ENCODE assay signal across 8 mouse cellular contexts in the genomic region with DNA sequence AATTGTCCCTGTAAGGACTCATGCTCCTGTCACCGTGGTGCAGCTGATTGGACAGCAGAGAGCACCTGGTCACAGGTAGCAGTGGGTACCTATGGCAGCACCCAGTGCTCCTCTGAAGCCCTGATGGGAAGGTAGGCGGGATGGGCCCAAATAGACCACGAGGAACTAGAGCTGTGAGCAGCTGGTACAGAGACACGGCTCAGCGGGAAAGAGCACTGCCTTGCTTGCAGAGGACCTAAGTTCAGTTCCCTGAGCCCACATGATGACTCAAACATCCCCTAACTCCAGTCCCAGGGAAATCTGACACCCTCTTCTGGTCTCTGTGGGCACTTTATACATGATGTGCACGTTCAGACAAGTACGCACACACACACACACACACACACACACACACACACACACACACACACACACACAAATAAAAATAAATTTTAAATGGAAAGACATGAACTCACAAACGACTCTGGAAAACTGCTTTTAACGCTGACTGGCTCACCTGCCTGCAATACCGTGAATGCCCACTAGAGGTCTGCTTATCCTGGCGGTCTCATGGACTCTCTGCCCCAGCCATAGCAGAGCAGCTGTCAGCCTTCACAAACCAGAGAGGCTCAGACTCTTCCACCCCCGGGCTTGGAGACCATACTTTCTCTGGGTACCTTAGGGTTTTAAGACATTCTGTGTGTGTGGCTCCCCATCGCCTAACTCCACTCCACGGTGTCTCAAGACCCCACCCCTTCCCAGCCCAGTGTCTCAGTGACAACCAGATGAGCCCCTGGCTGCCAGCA. TPM values are rescaled to one million over a fixed set of nuclear protein-coding genes. Genes with fewer than 3 reads are reported as not detected.
DNase-seq lines count a peak whose midpoint lies in the region; ATAC-seq and TF ChIP-seq lines count a peak whose summit lies in the region.

No protein-coding gene starts in this region.

- no peaks in the 10 kb centered on the region for H3K27me3 ChIP-seq in midbrain, embryonic 10.5 days (ENCODE audit: low read depth, poor library complexity, severe bottlenecking)
- no peaks in the 10 kb centered on the region for H3K27me3 ChIP-seq in midbrain, embryonic 16.5 days (ENCODE audit: control insufficient read depth, insufficient read depth, low read depth, low read length)
- H3K27me3 ChIP-seq in kidney, adult 2 months (replicated peaks; ENCODE audit: control insufficient read depth, insufficient read depth, low read length), result no peaks in the 10 kb centered on the region
- H3K27me3 ChIP-seq in liver, embryonic 11.5 days (replicated peaks; ENCODE audit: control insufficient read depth, insufficient read depth, low read length), result no peaks in the 10 kb centered on the region
- no peaks in the 10 kb centered on the region for H3K27me3 ChIP-seq in stomach, embryonic 14.5 days (ENCODE audit: control insufficient read depth, insufficient read depth, low read length)

- TF ChIP-seq POLR2A in kidney, adult 2 months (IDR thresholded peaks at IDR 0.05; ENCODE audit: low read depth, low read length), result no peak

- peak; percentile 89 for TF ChIP-seq CTCF in kidney, adult 2 months (conservative IDR thresholded peaks at IDR 0.05; ENCODE audit: insufficient read depth, insufficient read length, low read depth, low read length)

- H3K27ac ChIP-seq in midbrain, embryonic 10.5 days (replicated peaks), result no peak overlapping the region
- no peak overlapping the region; the same call in 1 of the 2 replicates for H3K27ac ChIP-seq in midbrain, embryonic 16.5 days (ENCODE audit: low read length)
- H3K27ac ChIP-seq in kidney, adult 2 months (ENCODE audit: insufficient read depth, low read depth, low read length), result no peak overlapping the region
- 0 out of 2 replicates have a peak overlapping the region, but pooled peaks have one; percentile 3 for H3K27ac ChIP-seq in liver, embryonic 11.5 days (ENCODE audit: low read depth, low read length)
- H3K27ac ChIP-seq in stomach, embryonic 14.5 days (ENCODE audit: low read length), result 0 out of 2 replicates have a peak overlapping the region, but pooled peaks have one; percentile 16

- H3K9ac ChIP-seq in midbrain, embryonic 16.5 days (ENCODE audit: low read depth, low read length), result no peak overlapping the region
- H3K9ac ChIP-seq in liver, embryonic 11.5 days (ENCODE audit: low read depth, low read length), result no peak overlapping the region; the same call in 1 of the 2 replicates
- no peak overlapping the region for H3K9ac ChIP-seq in stomach, embryonic 14.5 days (replicated peaks; ENCODE audit: low read depth, low read length)

- H3K4me3 ChIP-seq in midbrain, embryonic 10.5 days, result no peak overlapping the region
- no peak overlapping the region for H3K4me3 ChIP-seq in midbrain, embryonic 16.5 days (ENCODE audit: low read depth, low read length)
- H3K4me3 ChIP-seq in kidney, adult 2 months (ENCODE audit: insufficient read depth, low read depth, low read length), result no peak overlapping the region
- H3K4me3 ChIP-seq in liver, embryonic 11.5 days (ENCODE audit: low read depth, low read length), result no peak overlapping the region
- H3K4me3 ChIP-seq in stomach, embryonic 14.5 days (ENCODE audit: low read depth, low read length), result no peak overlapping the region

- no peak for ATAC-seq in midbrain, embryonic 16.5 days
- 0 out of 2 replicates have a peak, but pooled peaks have one; percentile 18 for ATAC-seq in granulocyte monocyte progenitor cell, adult 5-6 weeks (replicated peaks; ENCODE audit: poor library complexity, severe bottlenecking)
- ATAC-seq in liver, embryonic 11.5 days (replicated peaks; ENCODE audit: low FRiP score), result peak; percentile 71
- peak; percentile 56; the same call in 1 of the 2 replicates for ATAC-seq in stomach, embryonic 14.5 days (ENCODE audit: insufficient number of reproducible peaks, insufficient read depth, low FRiP score, low read depth)

- DNase-seq in midbrain, embryonic 10.5 days (ENCODE audit: low spot score), result peak; percentile 83
- peak; percentile 72 for DNase-seq in embryo, embryonic 11.5 days (ENCODE audit: low read depth, low spot score)
- DNase-seq in kidney, adult 2 months, result peak; percentile 81
- DNase-seq in liver, embryonic 11.5 days (ENCODE audit: low spot score), result peak; percentile 77
- DNase-seq in neural tube, embryonic 10.5 days (ENCODE audit: extremely low spot score, low spot score), result peak; percentile 87

- 23% methylated on average over 14 of the region's 14 CpGs for WGBS in midbrain, embryonic 10.5 days
- 23% methylated on average over 14 of the region's 14 CpGs for WGBS in midbrain, embryonic 16.5 days
- 27% methylated on average over 14 of the region's 14 CpGs for WGBS in kidney, adult 2 months
- 20% methylated on average over 14 of the region's 14 CpGs for WGBS in liver, embryonic 11.5 days
- WGBS in stomach, embryonic 14.5 days, result 23% methylated on average over 14 of the region's 14 CpGs

- peaks cover 19% of the 10 kb centered on the region for H3K4me1 ChIP-seq in midbrain, embryonic 10.5 days
- peaks cover 7% of the 10 kb centered on the region for H3K4me1 ChIP-seq in midbrain, embryonic 16.5 days (ENCODE audit: control insufficient read depth, insufficient read depth, low read length)
- H3K4me1 ChIP-seq in kidney, adult 2 months (ENCODE audit: control insufficient read depth, insufficient read depth, low read length), result peaks cover 8% of the 10 kb centered on the region; the same call in 1 of the 2 replicates
- H3K4me1 ChIP-seq in liver, embryonic 11.5 days (replicated peaks; ENCODE audit: control insufficient read depth, insufficient read depth, low read length), result peaks cover 11% of the 10 kb centered on the region
- peaks cover 15% of the 10 kb centered on the region; the same call in 1 of the 2 replicates for H3K4me1 ChIP-seq in stomach, embryonic 14.5 days (ENCODE audit: control insufficient read depth, insufficient read depth, low read length)

- H3K36me3 ChIP-seq in midbrain, embryonic 10.5 days, result no peaks in the 10 kb centered on the region
- H3K36me3 ChIP-seq in midbrain, embryonic 16.5 days (ENCODE audit: control insufficient read depth, insufficient read depth, low read length), result no peaks in the 10 kb centered on the region
- H3K36me3 ChIP-seq in kidney, adult 2 months (ENCODE audit: control insufficient read depth, insufficient read depth, low read length), result no peaks in the 10 kb centered on the region
- no peaks in the 10 kb centered on the region for H3K36me3 ChIP-seq in liver, embryonic 11.5 days (ENCODE audit: control insufficient read depth, insufficient read depth, low read length)
- H3K36me3 ChIP-seq in stomach, embryonic 14.5 days (ENCODE audit: control insufficient read depth, insufficient read depth, low read length), result no peaks in the 10 kb centered on the region

- no peaks in the 10 kb centered on the region for H3K9me3 ChIP-seq in midbrain, embryonic 10.5 days (replicated peaks)
- H3K9me3 ChIP-seq in midbrain, embryonic 16.5 days (replicated peaks; ENCODE audit: control insufficient read depth, low read length, poor library complexity, severe bottlenecking), result no peaks in the 10 kb centered on the region
- no peaks in the 10 kb centered on the region for H3K9me3 ChIP-seq in liver, embryonic 11.5 days (ENCODE audit: control insufficient read depth, low read length)
- no peaks in the 10 kb centered on the region for H3K9me3 ChIP-seq in stomach, embryonic 14.5 days (ENCODE audit: control insufficient read depth, low read depth, low read length)

- no peak overlapping the region for H3K4me2 ChIP-seq in midbrain, embryonic 16.5 days (ENCODE audit: low read length)
- peak overlapping the region; percentile 58 for H3K4me2 ChIP-seq in liver, embryonic 11.5 days
- no peak overlapping the region for H3K4me2 ChIP-seq in stomach, embryonic 14.5 days (replicated peaks; ENCODE audit: low read depth, low read length)

RNA-seq across cellular contexts. Expression of a gene that starts 1.6 kb away (rescaled TPM):
- 5.8 and 9.7 TPM in 2 replicates for polyA plus RNA-seq in midbrain, embryonic 10.5 days (2016; fragmentation: Nextera tagmentation; extraction: Ambion mirVana)
- polyA plus RNA-seq in midbrain, embryonic 16.5 days (2015; fragmentation: Nextera tagmentation; extraction: Ambion mirVana), result 5.1 and 5.2 TPM in 2 replicates
- total RNA-seq in granulocyte monocyte progenitor cell, adult 5-6 weeks (2014; fragmentation: Nextera tagmentation), result 0.30 TPM in 1 of 2 replicates, not detected in the other
- 0.13 and 0.52 TPM in 2 replicates for total RNA-seq in granulocyte monocyte progenitor cell, adult 5-6 weeks (2017)
- 36.3 and 45.2 TPM in 2 replicates for polyA plus RNA-seq in kidney, adult 2 months (2012; rRNA removed)
- 0.92 and 0.97 TPM in 2 replicates for polyA plus RNA-seq in liver, embryonic 11.5 days (2014; fragmentation: Nextera tagmentation; extraction: Ambion mirVana)
- polyA plus RNA-seq in stomach, embryonic 14.5 days (2014; fragmentation: Nextera tagmentation; extraction: Ambion mirVana), result 6.5 and 9.2 TPM in 2 replicates

RNA-seq across cellular contexts. Expression of a gene that starts 24.7 kb away (rescaled TPM):
- 21.9 and 22.4 TPM in 2 replicates for polyA plus RNA-seq in midbrain, embryonic 10.5 days (2016; fragmentation: Nextera tagmentation; extraction: Ambion mirVana)
- polyA plus RNA-seq in midbrain, embryonic 16.5 days (2015; fragmentation: Nextera tagmentation; extraction: Ambion mirVana), result 18.2 and 18.3 TPM in 2 replicates
- 39.2 and 43.9 TPM in 2 replicates for total RNA-seq in granulocyte monocyte progenitor cell, adult 5-6 weeks (2014; fragmentation: Nextera tagmentation)
- 33.9 and 37.7 TPM in 2 replicates for total RNA-seq in granulocyte monocyte progenitor cell, adult 5-6 weeks (2017)
- polyA plus RNA-seq in kidney, adult 2 months (2012; rRNA removed), result 22.4 and 22.7 TPM in 2 replicates
- polyA plus RNA-seq in liver, embryonic 11.5 days (2014; fragmentation: Nextera tagmentation; extraction: Ambion mirVana), result 27.2 and 31.6 TPM in 2 replicates
- polyA plus RNA-seq in stomach, embryonic 14.5 days (2014; fragmentation: Nextera tagmentation; extraction: Ambion mirVana), result 35.4 and 39.1 TPM in 2 replicates

RNA-seq across cellular contexts. Expression of a gene that starts 39.7 kb away (rescaled TPM):
- 90.6 and 94.5 TPM in 2 replicates for polyA plus RNA-seq in midbrain, embryonic 10.5 days (2016; fragmentation: Nextera tagmentation; extraction: Ambion mirVana)
- polyA plus RNA-seq in midbrain, embryonic 16.5 days (2015; fragmentation: Nextera tagmentation; extraction: Ambion mirVana), result 97.5 and 106 TPM in 2 replicates
- 72.9 and 76.1 TPM in 2 replicates for total RNA-seq in granulocyte monocyte progenitor cell, adult 5-6 weeks (2014; fragmentation: Nextera tagmentation)
- total RNA-seq in granulocyte monocyte progenitor cell, adult 5-6 weeks (2017), result 101 and 156 TPM in 2 replicates
- 40.8 and 45.0 TPM in 2 replicates for polyA plus RNA-seq in kidney, adult 2 months (2012; rRNA removed)
- 71.7 and 73.2 TPM in 2 replicates for polyA plus RNA-seq in liver, embryonic 11.5 days (2014; fragmentation: Nextera tagmentation; extraction: Ambion mirVana)
- polyA plus RNA-seq in stomach, embryonic 14.5 days (2014; fragmentation: Nextera tagmentation; extraction: Ambion mirVana), result 66.0 and 68.6 TPM in 2 replicates

RNA-seq across cellular contexts. Expression of a gene that starts 54.0 kb away (rescaled TPM):
- polyA plus RNA-seq in midbrain, embryonic 10.5 days (2016; fragmentation: Nextera tagmentation; extraction: Ambion mirVana), result 63.3 and 71.9 TPM in 2 replicates
- polyA plus RNA-seq in midbrain, embryonic 16.5 days (2015; fragmentation: Nextera tagmentation; extraction: Ambion mirVana), result 93.8 and 95.3 TPM in 2 replicates
- total RNA-seq in granulocyte monocyte progenitor cell, adult 5-6 weeks (2014; fragmentation: Nextera tagmentation), result 35.9 and 42.6 TPM in 2 replicates
- total RNA-seq in granulocyte monocyte progenitor cell, adult 5-6 weeks (2017), result 60.0 and 61.0 TPM in 2 replicates
- 21.6 and 27.3 TPM in 2 replicates for polyA plus RNA-seq in kidney, adult 2 months (2012; rRNA removed)
- 51.6 and 53.5 TPM in 2 replicates for polyA plus RNA-seq in liver, embryonic 11.5 days (2014; fragmentation: Nextera tagmentation; extraction: Ambion mirVana)
- 46.9 and 48.2 TPM in 2 replicates for polyA plus RNA-seq in stomach, embryonic 14.5 days (2014; fragmentation: Nextera tagmentation; extraction: Ambion mirVana)

RNA-seq across cellular contexts. Expression of a gene that starts 54.0 kb away (rescaled TPM):
- polyA plus RNA-seq in midbrain, embryonic 10.5 days (2016; fragmentation: Nextera tagmentation; extraction: Ambion mirVana), result 19.8 and 27.6 TPM in 2 replicates
- 49.2 and 49.8 TPM in 2 replicates for polyA plus RNA-seq in midbrain, embryonic 16.5 days (2015; fragmentation: Nextera tagmentation; extraction: Ambion mirVana)
- 5.2 and 10.0 TPM in 2 replicates for total RNA-seq in granulocyte monocyte progenitor cell, adult 5-6 weeks (2014; fragmentation: Nextera tagmentation)
- 2.2 and 5.5 TPM in 2 replicates for total RNA-seq in granulocyte monocyte progenitor cell, adult 5-6 weeks (2017)
- 40.0 and 43.9 TPM in 2 replicates for polyA plus RNA-seq in kidney, adult 2 months (2012; rRNA removed)
- polyA plus RNA-seq in liver, embryonic 11.5 days (2014; fragmentation: Nextera tagmentation; extraction: Ambion mirVana), result 11.5 and 12.9 TPM in 2 replicates
- 13.4 and 13.8 TPM in 2 replicates for polyA plus RNA-seq in stomach, embryonic 14.5 days (2014; fragmentation: Nextera tagmentation; extraction: Ambion mirVana)

Comparison
In these comparisons a context has a peak if more than half of its experiments do, and no peak if none do; other contexts are left out.
1. H3K27ac ChIP-seq: peak in liver, embryonic 11.5 days (single experiment) and stomach, embryonic 14.5 days (single experiment); none in midbrain, embryonic 10.5 days (single experiment), midbrain, embryonic 16.5 days (single experiment) and kidney, adult 2 months (single experiment).
2. Peak in every context shown above with its lines, with median percentiles within 50 percentile points of each other: DNase-seq.